Mouse (Mus musculus): ENCODE data around the gene Tcp11l2.

Tcp11l2 gene

DNA sequence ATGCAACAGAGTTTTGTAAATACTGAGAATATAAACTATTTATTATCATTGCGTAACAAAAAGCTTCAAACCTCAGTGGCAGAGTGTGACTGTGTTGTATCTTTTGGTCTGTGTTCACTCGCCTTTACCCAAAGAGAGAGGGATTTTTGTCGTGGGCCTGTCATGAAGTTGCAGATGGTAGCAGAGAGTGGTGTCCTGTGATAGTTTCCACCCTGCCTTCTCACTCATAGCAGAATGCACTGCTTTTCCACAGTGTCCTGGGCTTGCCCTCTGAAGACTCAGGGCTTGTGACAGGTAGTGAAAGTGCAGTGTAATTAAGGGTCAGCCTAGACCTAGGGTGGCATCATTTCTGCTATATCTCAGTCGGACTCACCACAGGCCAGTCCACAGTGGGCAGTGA is 78.3 kb downstream of the Tcp11l2 start:
- in situ Hi-C loops (cut with MboI) = no loop called here

DNA sequence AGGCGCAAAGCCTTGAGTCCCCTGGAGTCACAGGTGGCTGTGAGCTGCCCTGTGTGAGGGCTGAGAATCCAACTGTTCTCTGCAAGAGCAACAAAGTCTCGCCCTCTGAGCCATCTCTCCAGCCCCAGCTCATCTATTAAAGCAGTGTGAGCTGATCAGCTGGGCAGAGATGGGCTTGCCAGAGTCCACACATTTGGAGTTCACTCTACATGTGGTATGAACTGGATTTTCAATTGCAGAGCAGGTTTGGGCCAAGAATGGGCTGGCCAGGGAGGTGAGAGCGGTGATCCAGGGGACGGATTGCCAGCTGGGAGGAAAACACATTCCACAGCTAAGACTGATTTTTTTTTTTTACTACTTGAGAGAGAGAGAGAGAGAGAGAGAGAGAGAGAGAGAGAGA is 80.2 kb downstream of the Tcp11l2 start:
- in situ Hi-C loops (cut with MboI) = no loop called here

DNA sequence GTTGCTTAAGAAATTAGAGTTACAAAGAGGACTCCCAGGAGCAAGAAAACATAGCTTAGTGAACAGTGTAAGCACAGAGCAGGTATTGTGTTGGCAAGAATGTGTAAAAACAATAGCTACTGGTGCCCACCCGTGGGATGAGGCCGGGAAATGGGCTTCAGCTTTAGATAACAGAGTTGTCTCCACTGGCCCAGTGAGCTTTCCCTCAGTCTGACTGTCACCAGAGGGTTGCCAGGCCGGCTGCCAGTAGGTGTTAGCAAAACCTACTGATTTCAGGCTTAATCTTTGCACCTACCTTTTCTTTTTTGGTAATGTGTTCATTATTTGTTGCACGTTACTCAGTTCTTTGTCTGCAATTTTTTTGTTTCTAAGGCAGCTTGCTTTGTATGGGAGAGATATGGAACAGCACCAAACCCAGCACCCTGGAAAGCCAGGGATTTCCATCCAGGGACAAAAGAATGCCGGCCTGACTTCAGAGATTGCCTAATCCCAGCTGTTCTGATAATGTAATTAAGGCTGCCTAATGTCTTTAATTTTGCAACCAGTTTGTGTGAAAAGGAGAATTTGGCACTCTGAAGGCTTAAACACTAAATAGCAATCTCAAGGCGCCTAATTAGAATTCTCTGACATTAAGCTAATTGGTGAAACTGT is 81.1 kb downstream of the Tcp11l2 start:
- in situ Hi-C loops (cut with MboI) = no loop called here

DNA sequence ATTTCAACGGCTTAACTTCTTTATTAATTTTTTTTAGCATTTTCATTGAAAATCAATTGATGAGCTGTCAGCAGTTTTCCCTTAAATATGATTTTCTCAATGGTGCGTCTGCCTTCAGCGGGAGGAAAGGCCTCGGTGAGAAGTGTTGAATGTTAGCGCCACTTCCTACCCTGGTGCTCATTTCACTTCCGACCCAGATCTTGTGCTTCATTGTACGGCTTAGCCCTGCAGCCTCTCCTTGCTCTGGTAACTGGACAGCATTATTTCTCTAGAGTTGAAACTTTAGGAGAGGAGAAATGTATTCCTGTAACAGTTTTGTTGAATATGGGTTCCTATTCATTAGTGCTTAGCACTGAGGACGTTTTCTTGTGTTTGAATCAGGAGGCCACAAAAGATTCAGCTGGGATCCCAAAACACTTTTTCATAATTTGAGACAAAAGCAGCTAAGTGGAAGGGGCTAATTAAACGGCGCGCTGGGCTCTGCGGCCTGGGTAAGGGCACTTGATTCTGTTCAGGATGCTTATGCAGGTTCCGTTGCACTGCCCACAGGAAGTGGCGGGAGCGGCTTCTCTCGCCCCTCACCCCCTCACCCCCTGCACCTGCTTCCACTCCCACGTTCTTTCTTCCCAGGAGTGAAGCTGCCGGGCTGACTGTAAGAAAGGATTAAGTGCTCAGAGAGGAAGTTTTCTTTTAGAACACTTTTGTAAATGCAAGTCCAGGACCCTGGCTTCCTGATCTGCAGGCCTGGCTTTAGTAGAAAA is 81.8 kb downstream of the Tcp11l2 start:
- in situ Hi-C loops (cut with MboI) = no loop called here

DNA sequence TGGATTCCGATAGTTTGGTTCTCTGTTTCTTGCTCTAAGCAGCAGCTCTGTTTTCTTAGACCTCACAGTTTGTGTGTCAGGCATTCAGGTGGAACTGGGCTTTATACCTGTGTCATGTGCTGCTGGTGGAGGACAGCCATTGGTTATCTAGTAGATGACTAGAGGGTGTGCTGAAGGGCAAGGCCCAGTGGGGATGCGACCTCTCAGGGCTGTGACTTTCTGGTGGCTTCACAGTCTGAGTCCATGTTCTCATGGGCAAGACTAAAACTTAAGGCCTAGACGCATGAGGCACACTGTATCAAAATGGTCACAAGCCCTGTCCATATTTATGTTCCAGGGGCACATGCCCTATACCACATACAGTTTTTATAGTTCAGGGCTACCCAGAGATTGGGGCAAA is 82.9 kb downstream of the Tcp11l2 start:
- in situ Hi-C loops (cut with MboI) = no loop called here

DNA sequence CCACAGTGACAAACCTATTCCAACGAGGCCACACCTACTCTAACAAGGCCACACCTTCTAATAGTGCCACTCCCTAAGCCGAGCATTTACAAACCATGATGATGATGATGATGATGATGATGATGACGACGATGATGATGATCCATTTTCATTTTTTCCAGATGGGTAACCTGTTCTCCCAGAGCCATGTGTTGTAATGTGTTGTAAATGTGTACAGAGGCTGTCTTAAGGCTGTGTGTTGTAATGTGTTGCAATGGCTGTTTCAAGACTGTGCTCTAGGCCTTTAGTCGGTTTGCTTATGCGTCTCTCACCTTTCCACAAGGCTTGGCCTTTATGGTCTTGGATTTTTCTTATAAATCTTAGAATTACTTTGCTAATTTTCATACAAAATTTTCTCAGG is 85.7 kb downstream of the Tcp11l2 start:
- in situ Hi-C loops (cut with MboI) = no loop called here
